Mouse (Mus musculus): ENCODE results near the gene Ppp1cb. TPM values are rescaled to one million over a fixed set of nuclear protein-coding genes. Genes with fewer than 3 reads are reported as not detected.

Gene Ppp1cb
- polyA plus RNA-seq, 1 experiment from 2014 or later = 233 TPM

- WGBS = 82% methylated on average over 2 of the region's 2 CpGs
- no peak for DNase-seq (ENCODE audit: low spot score)
- H3K9me3 ChIP-seq = no peaks in the 10 kb centered on the region
- H3K4me1 ChIP-seq = no peaks in the 10 kb centered on the region
- no peaks in the 10 kb centered on the region for H3K36me3 ChIP-seq
- no peak overlapping the region for H3K4me3 ChIP-seq
- H3K27me3 ChIP-seq (ENCODE audit: insufficient read depth, poor library complexity, severe bottlenecking) = no peaks in the 10 kb centered on the region
- H3K27ac ChIP-seq = no peak overlapping the region
These were observed 90.8 kb downstream of the Ppp1cb start for GRCm38 (mm10) chr5:32549449-32549848.

- WGBS = 10% methylated on average over 1 of the region's 1 CpGs
- Histone ChIP-seq H3K9me3 (no peaks in the 10 kb centered on the region), H3K36me3 (no peaks in the 10 kb centered on the region), H3K27ac (no peak overlapping the region), H3K27me3 (ENCODE audit: insufficient read depth, poor library complexity, severe bottlenecking) (no peaks in the 10 kb centered on the region), H3K4me1 (no peaks in the 10 kb centered on the region), H3K4me3 (no peak overlapping the region)
- no peak for DNase-seq (ENCODE audit: low spot score)
These were observed 106.1 kb downstream of the Ppp1cb start for GRCm38 (mm10) chr5:32564697-32565096.

Other genes starting within 250 kb of the Ppp1cb start
- gene Plb1, start 226.1 kb upstream of the Ppp1cb start, polyA plus RNA-seq (2016; fragmentation: Nextera tagmentation; extraction: Ambion mirVana) = 1.2 and 1.8 TPM in 2 replicates
- gene Yes1, start 152.3 kb downstream of the Ppp1cb start, polyA plus RNA-seq (2016; fragmentation: Nextera tagmentation; extraction: Ambion mirVana) = 27.8 and 28.6 TPM in 2 replicates